Mouse (Mus musculus) myocyte (in vitro differentiated cells): ENCODE measurements around the gene Car3. TPM values are rescaled to one million over a fixed set of nuclear protein-coding genes. Genes with fewer than 3 reads are reported as not detected.

Experiments used
- H3K27me3 ChIP-seq: one replicate; pipeline ENCODE4 v1.6.1; 2011; ENCODE audit not compliant: control insufficient read depth, insufficient read depth, insufficient read length
- H3K36me3 ChIP-seq: one replicate; pipeline ENCODE4 v1.6.1; 2011; ENCODE audit not compliant: control insufficient read depth, insufficient read depth
- H3K4me2 ChIP-seq: one replicate; pipeline ENCODE4 v1.6.1; 2011; ENCODE audit warnings: low read depth, control low read depth
- H3K4me3 ChIP-seq: one replicate; pipeline ENCODE4 v1.5.1; 2011; ENCODE audit warnings: mild to moderate bottlenecking, control low read depth, moderate library complexity
- H3K79me2 ChIP-seq: one replicate; pipeline ENCODE4 v1.6.1; 2011; ENCODE audit not compliant: control insufficient read depth, insufficient read depth
- H3ac ChIP-seq: one replicate; pipeline ENCODE4 v1.6.1; 2011; ENCODE audit not compliant: control insufficient read depth, insufficient read length
- CEBPB ChIP-seq: IDR thresholded peaks from 2 replicates; pipeline ENCODE4 v1.6.1; 2011; ENCODE audit warnings: mild to moderate bottlenecking, moderate library complexity; ENCODE audit not compliant: poor library complexity, insufficient read depth, severe bottlenecking
- E2F4 ChIP-seq: IDR thresholded peaks from one replicate; pipeline ENCODE4 v1.6.1; 2011; ENCODE audit warnings: mild to moderate bottlenecking, control low read depth, moderate library complexity; ENCODE audit not compliant: insufficient read depth
- MAX ChIP-seq: IDR thresholded peaks from one replicate; pipeline ENCODE4 v1.6.1; 2011; ENCODE audit warnings: low read depth, mild to moderate bottlenecking, control low read depth
- MYOD1 ChIP-seq, 3 experiments: IDR thresholded peaks; one replicate each; pipeline ENCODE4 v1.6.1; 2011; ENCODE audit warnings: control low read depth in 2 of 3, low read depth in 2 of 3, mild to moderate bottlenecking in 2 of 3, moderate library complexity in 1 of 3; ENCODE audit not compliant: insufficient read length in 2 of 3, control insufficient read depth in 1 of 3
- MYOG ChIP-seq, 3 experiments: IDR thresholded peaks; one replicate each; pipeline ENCODE4 v1.6.1; 2011; ENCODE audit warnings: control low read depth in 2 of 3, low read depth in 2 of 3, mild to moderate bottlenecking in 2 of 3; ENCODE audit not compliant: insufficient read length in 2 of 3, control insufficient read depth in 1 of 3, insufficient read depth in 1 of 3
- POLR2A ChIP-seq: IDR thresholded peaks from one replicate; pipeline ENCODE4 v1.6.1; 2011; ENCODE audit warnings: low read depth, mild to moderate bottlenecking, control low read depth, moderate library complexity; ENCODE audit not compliant: insufficient read length
- POLR2AphosphoS2 ChIP-seq: IDR thresholded peaks from one replicate; pipeline ENCODE4 v1.6.1; 2011; ENCODE audit warnings: low read depth, control low read depth; ENCODE audit not compliant: insufficient read length
- REST ChIP-seq: IDR thresholded peaks from one replicate; pipeline ENCODE4 v1.6.1; 2011; ENCODE audit warnings: mild to moderate bottlenecking, control low read depth, moderate library complexity; ENCODE audit not compliant: insufficient read depth, insufficient read length
- SRF ChIP-seq: IDR thresholded peaks from one replicate; pipeline ENCODE4 v1.6.1; 2011; ENCODE audit warnings: low read depth; ENCODE audit not compliant: control insufficient read depth, insufficient read length
- TCF12 ChIP-seq: IDR thresholded peaks from one replicate; pipeline ENCODE4 v1.6.1; 2011; ENCODE audit warnings: mild to moderate bottlenecking, control low read depth; ENCODE audit not compliant: poor library complexity, insufficient read depth, severe bottlenecking
- TCF3 ChIP-seq: IDR thresholded peaks from one replicate; pipeline ENCODE4 v1.6.1; 2011; ENCODE audit warnings: low read depth, control low read depth; ENCODE audit not compliant: insufficient read length
- USF1 ChIP-seq: IDR thresholded peaks from one replicate; pipeline ENCODE4 v1.6.1; 2011; ENCODE audit warnings: low read depth, mild to moderate bottlenecking, control low read depth, moderate library complexity
- polyA plus RNA-seq: library from polyadenylated mRNA; unstranded; fragments of >200 nt; fragmentation: generic; extraction: Trizol; gene quantifications from one replicate; pipeline ENCODE4 v1.2.1, GENCODE M21; 2012; ENCODE audit warnings: missing spikeins

The Car3 gene
- polyA plus RNA-seq, 1 experiment: 22.3 TPM

- Histone ChIP-seq H3K4me2 (no peak overlapping the region), H3K36me3 (no peaks in the 10 kb centered on the region), H3K27me3 (no peaks in the 10 kb centered on the region), H3K4me3 (no peak overlapping the region), H3ac (no peak overlapping the region), H3K79me2 (no peaks in the 10 kb centered on the region)
- TF ChIP-seq MYOD1 (IDR thresholded peaks at IDR 0.05; ENCODE audit: control insufficient read depth in 1 of 3, insufficient read length in 2 of 3, low read depth in 2 of 3) (no peak), E2F4 (no peak), SRF (no peak), POLR2A (no peak), TCF12 (no peak), POLR2AphosphoS2 (no peak)
These were observed 17.0 kb downstream of the Car3 start for GRCm38 (mm10) chr3:14880277-14880676.

- H3K4me2 ChIP-seq: no peak overlapping the region
- H3K79me2 ChIP-seq: no peaks in the 10 kb centered on the region
- TF ChIP-seq POLR2A: no peak
- TF ChIP-seq REST: no peak
- no peak for TF ChIP-seq E2F4
- no peak for TF ChIP-seq MYOD1 (IDR thresholded peaks at IDR 0.05; ENCODE audit: control insufficient read depth in 1 of 3, insufficient read length in 2 of 3, low read depth in 2 of 3)
- no peak for TF ChIP-seq SRF
- TF ChIP-seq TCF12: no peak
- no peak for TF ChIP-seq POLR2AphosphoS2
- no peak for TF ChIP-seq MYOG (IDR thresholded peaks at IDR 0.05; ENCODE audit: control insufficient read depth in 1 of 3, insufficient read depth in 1 of 3, insufficient read length in 2 of 3, low read depth in 2 of 3)
- no peak for TF ChIP-seq USF1
- TF ChIP-seq TCF3: no peak
- TF ChIP-seq CEBPB: no peak
- no peak for TF ChIP-seq MAX
- no peak overlapping the region for H3K4me3 ChIP-seq
- no peaks in the 10 kb centered on the region for H3K27me3 ChIP-seq
- no peaks in the 10 kb centered on the region for H3K36me3 ChIP-seq
- no peak overlapping the region for H3ac ChIP-seq
These were observed 18.7 kb downstream of the Car3 start for GRCm38 (mm10) chr3:14882005-14882404.

GRCm38 (mm10) chr3:14882756-14883155, 19.4 kb downstream of the Car3 start:
- TF ChIP-seq POLR2AphosphoS2 (no peak), CEBPB (no peak), SRF (no peak), E2F4 (no peak), TCF3 (no peak), USF1 (no peak), POLR2A (no peak)
- no peaks in the 10 kb centered on the region for H3K79me2 ChIP-seq

GRCm38 (mm10) chr3:14884826-14885225, 21.5 kb downstream of the Car3 start:
- Histone ChIP-seq H3ac (no peak overlapping the region), H3K4me2 (no peak overlapping the region), H3K4me3 (no peak overlapping the region), H3K36me3 (no peaks in the 10 kb centered on the region), H3K27me3 (no peaks in the 10 kb centered on the region), H3K79me2 (no peaks in the 10 kb centered on the region)
- TF ChIP-seq TCF12: no peak
- TF ChIP-seq MYOG (IDR thresholded peaks at IDR 0.05; ENCODE audit: control insufficient read depth in 1 of 3, insufficient read depth in 1 of 3, insufficient read length in 2 of 3, low read depth in 2 of 3): no peak
- no peak for TF ChIP-seq E2F4
- no peak for TF ChIP-seq MAX
- TF ChIP-seq CEBPB: no peak
- no peak for TF ChIP-seq MYOD1 (IDR thresholded peaks at IDR 0.05; ENCODE audit: control insufficient read depth in 1 of 3, insufficient read length in 2 of 3, low read depth in 2 of 3)
- TF ChIP-seq TCF3: no peak

More at GRCm38 (mm10) chr3:14882756-14883155, 19.4 kb downstream of the Car3 start:
- Histone ChIP-seq H3ac (no peak overlapping the region), H3K4me2 (no peak overlapping the region), H3K4me3 (no peak overlapping the region), H3K27me3 (no peaks in the 10 kb centered on the region), H3K36me3 (no peaks in the 10 kb centered on the region)

GRCm38 (mm10) chr3:14886102-14887098, 23.1 kb downstream of the Car3 start, which contains the start of gene Car2:
Car2 (plus strand) TSS chr3:14886273.
- Histone ChIP-seq H3ac (peak within 1 kb of the TSS; percentile 40), H3K27me3 (no peaks in the 10 kb centered on the region), H3K36me3 (no peaks in the 10 kb centered on the region), H3K4me2 (peak within 1 kb of the TSS; percentile 48), H3K4me3 (peak within 1 kb of the TSS; percentile 24), H3K79me2 (no peaks in the 10 kb centered on the region)
- peak in 2 of 3 experiments; percentile 47 to 55 for TF ChIP-seq MYOD1 (IDR thresholded peaks at IDR 0.05; ENCODE audit: control insufficient read depth in 1 of 3, insufficient read length in 2 of 3, low read depth in 2 of 3)
- TF ChIP-seq TCF12: no peak
- TF ChIP-seq POLR2A: no peak
- peak; percentile 43 for TF ChIP-seq E2F4
- no peak for TF ChIP-seq SRF
- TF ChIP-seq CEBPB: no peak
- TF ChIP-seq POLR2AphosphoS2: no peak
- TF ChIP-seq MYOG (IDR thresholded peaks at IDR 0.05; ENCODE audit: control insufficient read depth in 1 of 3, insufficient read depth in 1 of 3, insufficient read length in 2 of 3, low read depth in 2 of 3): peak in 2 of 3 experiments; percentile 9 to 54
